Mouse (Mus musculus) activated CD4-positive, CD25-positive, alpha-beta regulatory T cell, adult 4 months (primary cell): ENCODE measurements around the gene Prkce. TPM values are rescaled to one million over a fixed set of nuclear protein-coding genes. Genes with fewer than 3 reads are reported as not detected.
"Not testable (repeated sequence)": the region's sequence is repeated elsewhere in the genome, so short reads cannot be mapped to it uniquely, and the experiment has no call there.

ENCODE experiments used
- ATAC-seq: one replicate; pipeline ENCODE4 v1.8.0; 2017
- polyA plus RNA-seq, 2 experiments: library from polyadenylated mRNA; unstranded; fragments of 100-300 nt; shearing (Covaris generic); gene quantifications; one replicate each; pipeline ENCODE4 v1.2.1; 2017

The Prkce gene
- polyA plus RNA-seq, 2 experiments from 2014 or later, result 2.1 to 2.9 TPM

DNA sequence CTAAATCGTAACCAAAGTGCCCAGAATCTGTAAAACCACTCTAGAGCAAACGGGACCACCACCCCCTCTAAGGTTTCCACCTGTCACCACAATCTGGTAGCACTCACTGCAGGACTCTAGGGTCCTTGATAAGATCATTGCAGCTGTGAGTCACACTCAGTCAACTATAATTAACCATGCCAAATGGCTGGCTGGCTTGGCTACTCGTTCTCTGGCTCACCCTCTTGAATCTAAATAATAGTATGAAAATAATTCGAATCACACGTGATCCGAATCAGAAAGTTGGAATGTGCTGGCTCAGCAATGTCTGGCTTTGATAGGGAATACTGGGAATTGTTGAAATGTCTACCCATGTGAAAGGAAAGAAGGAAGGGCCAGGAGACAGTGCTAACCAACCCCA is 288.9 kb downstream of the Prkce start:
- no peak for ATAC-seq

- ATAC-seq, result no peak
Observed at GRCm38 (mm10) chr17:86458302-86458980, 290.9 kb downstream of the Prkce start.

DNA sequence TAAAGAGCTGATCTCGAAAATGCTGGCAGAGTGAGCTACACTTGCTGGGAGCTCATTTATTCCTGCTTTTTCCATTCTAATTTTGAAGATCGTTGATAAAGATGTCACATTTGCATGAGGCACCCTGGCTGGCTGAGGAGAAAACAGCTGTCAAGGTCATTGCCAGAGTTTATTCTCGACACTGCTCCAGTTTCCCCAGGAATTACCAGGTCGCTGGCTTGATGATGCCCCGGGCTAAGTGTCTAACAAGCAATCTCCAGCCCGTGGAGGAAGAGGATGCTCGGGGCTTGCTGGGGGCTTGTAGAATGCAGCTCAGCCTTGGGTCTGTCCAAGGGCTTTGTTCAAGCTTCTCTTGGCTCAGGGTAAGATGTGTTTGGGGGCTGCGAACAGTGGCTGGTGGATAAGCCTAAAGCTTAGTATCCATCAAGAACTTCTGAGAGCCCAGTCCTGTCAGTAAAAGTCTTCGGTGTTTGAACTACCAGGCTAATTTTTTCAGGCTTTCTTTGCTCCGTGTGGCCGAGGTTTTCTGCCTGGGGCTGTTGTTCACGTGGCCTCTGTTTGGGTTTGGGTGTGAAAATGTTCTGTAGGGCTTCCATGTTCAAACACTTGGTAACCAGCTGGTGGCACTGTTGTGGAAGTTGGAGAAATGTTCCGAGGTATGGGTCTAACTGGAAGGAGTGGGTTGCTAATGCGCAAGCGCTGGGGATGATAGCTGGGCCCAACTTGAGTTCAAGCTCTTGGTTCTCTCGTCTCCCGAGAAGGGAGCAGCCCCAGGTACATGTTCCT is 293.3 kb downstream of the Prkce start:
- no peak for ATAC-seq

DNA sequence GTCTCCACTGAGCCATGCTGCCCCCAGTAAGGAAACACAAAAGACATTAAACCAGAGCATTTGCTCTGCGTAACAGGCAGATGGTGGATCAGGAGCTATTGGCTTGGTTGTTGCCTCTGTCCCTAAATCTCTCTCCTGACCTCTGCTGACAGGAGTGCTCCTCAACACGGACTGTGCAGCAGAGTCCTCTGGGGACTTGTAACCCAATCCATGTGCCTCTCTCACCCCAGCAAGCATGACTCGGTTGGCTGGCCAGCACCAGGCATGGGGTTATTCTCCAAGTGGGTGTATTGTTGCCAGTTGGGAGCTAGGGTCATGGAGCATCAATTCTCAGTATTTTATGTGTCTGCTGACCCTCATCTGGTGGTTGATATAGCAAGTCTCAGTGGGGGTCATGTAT is 295.8 kb downstream of the Prkce start:
- no peak for ATAC-seq

DNA sequence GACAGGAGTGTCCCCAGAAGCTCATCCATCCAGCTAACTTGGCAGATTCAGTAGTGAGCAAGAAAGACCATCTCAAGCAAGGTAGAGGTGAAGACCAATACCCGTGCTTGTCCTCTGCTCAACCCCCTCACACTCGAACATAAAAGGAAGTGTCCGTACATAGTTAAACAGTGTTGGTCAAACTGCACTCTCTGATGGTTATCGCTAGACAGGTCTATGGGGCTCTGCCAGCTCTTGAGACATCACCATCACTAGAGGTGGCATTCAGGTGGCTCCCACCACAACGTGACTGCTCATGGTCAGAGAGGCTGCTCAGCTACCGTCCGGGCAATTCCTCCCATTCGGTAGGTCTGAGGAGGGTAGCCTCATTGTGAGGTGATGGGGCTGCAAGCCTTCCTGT is 296.6 kb downstream of the Prkce start:
- ATAC-seq, result no peak

- no peak for ATAC-seq
Observed at GRCm38 (mm10) chr17:86464689-86465363, 297.2 kb downstream of the Prkce start.

DNA sequence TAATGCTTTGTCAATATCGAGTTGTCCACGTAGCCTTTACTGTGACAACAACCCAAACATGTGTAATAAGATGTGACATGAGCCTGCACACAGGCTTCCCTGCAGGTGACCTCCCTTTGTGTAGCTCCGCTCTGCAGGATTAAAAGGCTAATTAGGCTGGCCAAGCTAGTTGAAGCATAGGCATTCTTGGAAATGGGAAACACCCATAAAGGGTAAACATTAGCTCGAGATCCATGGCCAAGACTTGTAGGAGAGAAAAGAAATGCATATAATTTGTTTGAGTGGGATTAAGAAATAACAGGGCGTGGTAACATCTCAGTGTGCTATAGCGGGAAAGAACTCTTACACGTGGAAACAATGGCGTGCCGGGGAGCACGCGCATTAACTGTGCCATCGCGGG is 298.3 kb downstream of the Prkce start:
- no peak for ATAC-seq

DNA sequence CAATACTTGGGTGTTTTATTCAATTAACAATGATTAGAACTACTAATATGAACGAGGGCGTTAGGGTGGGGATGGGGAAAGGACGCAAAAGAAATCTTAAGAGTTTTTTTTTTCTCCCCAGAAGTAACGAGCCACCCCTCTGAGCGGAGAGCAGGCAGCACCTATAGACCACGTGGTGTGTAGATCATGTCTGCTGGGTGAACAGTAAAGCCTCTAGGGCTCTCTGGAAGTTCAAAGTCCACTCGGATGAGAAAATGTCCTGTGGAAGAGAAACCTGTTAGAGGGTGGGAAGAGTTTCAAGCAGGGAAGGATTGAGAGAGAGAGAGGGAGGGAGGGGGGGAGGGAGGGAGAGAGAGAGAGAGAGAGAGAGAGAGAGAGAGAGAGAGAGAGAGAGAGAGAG is 298.8 kb downstream of the Prkce start:
- ATAC-seq, result no peak

DNA sequence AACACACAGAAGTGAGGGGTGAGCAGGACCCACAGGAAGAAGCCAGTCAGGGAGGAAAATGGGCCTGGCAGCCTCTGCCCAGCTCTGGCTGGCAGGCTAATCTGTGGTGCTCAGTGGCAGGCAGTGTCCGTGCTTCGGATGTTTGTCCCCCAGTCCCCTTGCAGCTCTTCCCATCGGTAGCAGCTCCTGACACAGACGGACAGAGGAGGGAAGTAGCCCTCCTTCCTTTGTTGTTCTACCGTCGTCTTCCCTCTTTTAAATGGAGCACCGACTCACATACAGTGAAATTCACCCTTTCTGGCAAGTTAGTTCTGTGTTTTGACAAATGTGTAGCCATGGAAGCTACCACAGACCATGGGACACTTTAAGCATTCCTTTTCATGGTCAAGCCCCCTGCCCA is 299.3 kb downstream of the Prkce start:
- ATAC-seq, result no peak

DNA sequence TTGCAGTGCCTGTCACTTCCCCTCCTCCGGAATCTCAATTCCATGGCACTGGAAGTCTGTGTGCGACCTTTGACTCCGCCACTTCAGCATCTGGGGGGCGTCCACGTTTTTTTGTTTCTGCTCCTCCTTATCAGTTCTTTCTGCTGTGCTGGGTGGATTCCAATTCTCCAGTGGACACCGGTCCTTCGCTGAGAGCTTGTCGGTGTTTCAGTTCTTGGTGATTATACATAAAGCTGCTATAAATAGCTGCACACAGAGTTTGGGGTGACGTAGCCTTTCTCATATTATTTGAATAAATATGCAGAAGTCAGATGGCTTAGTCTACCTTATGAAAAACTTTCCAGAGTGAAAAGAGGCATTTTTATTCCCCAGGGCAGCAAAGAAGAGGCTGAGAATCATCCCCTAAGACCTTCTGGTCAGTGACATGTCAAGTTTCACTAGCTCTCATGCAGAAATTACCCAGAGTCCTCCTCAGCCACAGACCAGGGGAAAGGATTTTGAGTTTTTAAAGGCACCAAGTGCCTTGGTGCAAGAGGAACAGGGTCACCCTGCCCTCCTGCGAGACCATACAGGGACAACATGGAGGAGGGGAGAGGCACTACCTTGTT is 299.8 kb downstream of the Prkce start:
- ATAC-seq, result no peak

- no peak for ATAC-seq
Observed at GRCm38 (mm10) chr17:86467967-86468366, 300.4 kb downstream of the Prkce start.

DNA sequence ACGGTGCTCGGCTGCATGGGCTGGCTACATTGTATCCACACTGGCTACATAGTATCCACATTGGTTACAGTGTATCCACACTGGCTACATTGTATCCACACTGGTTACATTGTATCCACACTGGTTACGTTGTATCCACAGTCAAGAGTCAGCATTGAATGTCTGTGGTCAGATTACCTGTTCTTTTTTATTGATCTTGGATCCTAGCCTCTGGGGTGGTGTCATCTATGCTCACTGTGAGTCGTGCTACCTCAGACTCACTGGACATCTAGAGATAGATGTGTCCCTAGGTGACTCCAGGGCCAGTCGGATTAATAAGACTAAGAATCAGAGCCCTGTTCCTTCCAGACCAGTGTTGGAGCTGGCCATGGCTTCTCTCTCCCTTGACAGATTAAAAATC is 302.6 kb downstream of the Prkce start:
- ATAC-seq, result no peak

- ATAC-seq, result peak; percentile 49
Observed at GRCm38 (mm10) chr17:86471684-86472083, 304.1 kb downstream of the Prkce start.

- ATAC-seq, result no peak
Observed at GRCm38 (mm10) chr17:86476674-86477073, 309.1 kb downstream of the Prkce start.

GRCm38 (mm10) chr17:86477401-86477800 is 309.8 kb downstream of the Prkce start:
- ATAC-seq, result not testable (repeated sequence)

DNA sequence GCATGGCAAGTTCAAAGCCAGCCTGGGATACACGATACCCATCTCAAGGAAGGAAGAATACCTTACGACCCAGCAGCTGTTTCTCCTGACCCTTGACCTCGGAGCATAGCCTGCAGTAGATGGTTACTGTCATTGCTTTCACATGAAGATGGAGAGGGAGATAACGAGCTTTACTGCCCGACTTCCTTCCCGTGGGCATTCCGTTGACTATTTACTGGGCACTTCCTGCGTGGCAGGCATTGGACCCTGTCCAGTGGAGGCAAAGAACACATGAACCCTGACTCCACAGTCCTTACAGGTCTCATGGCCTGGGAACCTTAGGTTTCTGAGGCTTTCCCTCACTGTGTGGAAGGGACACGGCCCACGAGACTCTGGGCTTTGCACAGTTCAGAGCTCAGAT is 311.8 kb downstream of the Prkce start:
- no peak for ATAC-seq

- no peak for ATAC-seq
Observed at GRCm38 (mm10) chr17:86482675-86483074, 315.1 kb downstream of the Prkce start.

GRCm38 (mm10) chr17:86484087-86484737 is 316.6 kb downstream of the Prkce start:
- ATAC-seq, result no peak

DNA sequence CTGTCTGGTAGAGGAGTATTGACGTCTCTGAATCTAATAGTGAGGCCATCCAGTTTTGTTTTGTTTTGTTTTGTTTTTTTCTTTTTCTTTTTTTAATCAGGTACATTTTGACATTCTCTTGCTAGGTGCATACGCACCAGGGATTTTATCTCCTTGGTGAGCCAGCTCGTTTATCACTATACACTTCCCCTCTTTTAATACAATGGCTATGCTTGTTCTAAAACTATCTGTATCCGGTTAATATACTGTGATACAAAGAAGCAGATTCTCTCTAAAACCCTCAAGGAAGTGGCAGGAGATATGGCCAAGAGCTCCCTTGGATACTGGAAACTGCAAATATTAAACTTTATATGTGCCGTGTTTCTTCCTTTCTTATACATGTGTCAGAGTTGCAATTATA is 319.1 kb downstream of the Prkce start:
- no peak for ATAC-seq

GRCm38 (mm10) chr17:86487450-86487849 is 319.9 kb downstream of the Prkce start:
- ATAC-seq, result no peak

DNA sequence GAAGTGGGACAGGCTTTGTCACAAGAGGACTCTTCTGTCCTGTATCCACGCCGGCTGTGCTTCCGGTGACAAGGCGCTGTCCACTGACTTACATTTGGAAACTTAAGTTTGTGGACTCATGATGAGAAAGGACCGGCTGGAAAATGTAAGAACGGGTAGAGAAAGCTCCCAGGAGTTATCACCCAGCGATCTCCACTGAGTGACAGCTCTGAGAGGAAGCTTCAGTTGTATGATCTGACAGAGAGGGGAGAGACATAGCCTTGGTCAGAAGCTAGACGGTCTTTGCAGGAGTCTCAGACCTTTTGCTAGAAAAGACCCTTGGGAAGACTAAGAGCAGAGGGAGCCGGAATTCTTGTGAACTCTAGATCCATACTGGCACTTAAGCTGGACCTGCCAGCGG is 322.2 kb downstream of the Prkce start:
- ATAC-seq, result no peak

- no peak for ATAC-seq
Observed at GRCm38 (mm10) chr17:86492376-86492775, 324.8 kb downstream of the Prkce start.
